Mouse (Mus musculus): Measurements from ENCODE around the gene Aoah.

- TF ChIP-seq POLR2A (IDR thresholded peaks at IDR 0.05; ENCODE audit: low read depth, low read length) (no peak), CTCF (IDR thresholded peaks at IDR 0.05; ENCODE audit: extremely low read depth, insufficient read depth, insufficient read length, insufficient replicate concordance) (no peak)
These were observed 18.0 kb downstream of the Aoah start for GRCm38 (mm10) chr13:20811782-20812406.
